Mouse (Mus musculus) yolk sac, embryonic 10.5 days (tissue): ENCODE data around the gene B3galt1.

Experiments used
- DNase-seq: peaks from one replicate; pipeline ENCODE4 v3.0.0-alpha.2; 2017; ENCODE audit warnings: low spot score

The B3galt1 gene

DNA sequence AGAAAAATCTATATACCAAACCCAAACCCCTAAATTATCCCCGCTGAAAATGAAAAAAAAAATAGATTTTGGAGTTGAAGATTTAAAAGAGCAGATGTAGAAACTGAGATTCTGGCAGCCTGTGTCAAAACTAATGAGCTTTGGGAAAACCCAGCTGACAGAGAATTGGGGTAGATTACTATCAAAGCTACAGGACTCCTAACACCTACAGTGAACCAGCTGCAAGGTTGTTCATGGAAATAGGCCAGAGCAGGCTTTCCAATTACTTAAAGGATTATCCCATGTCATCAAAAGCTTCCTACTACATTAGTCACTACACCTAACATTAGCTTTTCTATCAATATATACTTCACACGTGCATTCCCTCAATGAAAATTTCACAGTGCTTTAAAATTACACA is 165.1 kb downstream of the B3galt1 start:
- no peak for DNase-seq

GRCm38 (mm10) chr2:67751585-67751984 is 185.9 kb downstream of the B3galt1 start:
- no peak for DNase-seq

DNA sequence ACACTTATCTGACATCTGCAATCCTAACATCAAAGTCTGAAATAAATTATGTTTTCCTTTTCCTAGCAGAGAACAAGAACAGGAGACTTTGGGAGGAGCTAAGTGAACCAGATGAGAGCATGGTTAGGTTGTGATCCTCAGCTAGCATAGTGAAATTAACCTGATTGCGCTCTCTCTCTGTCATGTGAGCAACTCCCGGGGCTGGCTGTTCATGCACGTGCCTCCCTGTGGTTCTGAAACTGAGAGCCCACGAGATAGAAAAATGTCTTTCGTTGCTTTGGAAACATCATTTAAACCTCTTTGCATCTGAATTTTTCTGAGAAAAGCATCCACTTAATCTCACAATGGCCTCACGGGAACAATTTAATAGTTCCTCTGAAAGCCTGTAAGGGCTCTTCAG is 190.8 kb downstream of the B3galt1 start:
- no peak for DNase-seq

GRCm38 (mm10) chr2:67787536-67787935 is 221.9 kb downstream of the B3galt1 start:
- DNase-seq, result no peak

DNA sequence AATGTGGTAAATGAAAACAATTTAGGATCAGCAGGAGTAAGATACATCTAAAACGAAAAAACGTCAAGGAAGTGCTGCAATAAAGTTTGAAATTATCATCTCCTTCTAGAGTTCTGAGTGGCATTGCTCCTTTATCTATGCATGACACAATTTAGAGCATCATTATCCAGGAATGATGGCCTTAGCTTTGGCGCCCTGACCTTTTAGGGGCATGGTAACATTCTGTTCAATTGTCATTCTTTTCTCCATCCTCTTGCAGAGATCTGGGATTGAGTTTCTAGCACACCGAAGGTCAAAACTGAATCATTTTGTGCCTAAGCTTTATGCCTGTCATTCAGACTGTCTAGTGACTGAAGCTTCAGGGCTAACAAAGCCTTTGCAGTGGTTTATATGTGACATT is 231.9 kb downstream of the B3galt1 start:
- DNase-seq, result no peak

DNA sequence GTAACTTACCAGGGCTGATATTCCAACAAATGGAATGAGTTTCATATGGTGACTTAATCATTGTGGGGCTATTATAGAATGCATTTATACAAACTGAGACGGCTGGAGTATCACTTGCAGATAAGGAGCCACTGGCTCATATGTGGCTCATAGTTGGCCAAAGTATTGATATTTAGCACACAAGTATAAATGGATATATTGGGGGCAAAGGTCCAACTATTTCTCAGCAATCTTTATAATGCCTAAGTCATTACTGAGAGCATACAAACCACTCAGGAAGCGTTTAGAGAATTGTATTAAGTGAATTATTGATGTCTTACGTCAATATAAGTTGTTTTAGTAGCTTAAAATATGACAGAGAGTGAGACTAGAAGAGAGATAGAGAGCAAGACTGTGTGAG is 234.3 kb downstream of the B3galt1 start:
- DNase-seq, result no peak

DNA sequence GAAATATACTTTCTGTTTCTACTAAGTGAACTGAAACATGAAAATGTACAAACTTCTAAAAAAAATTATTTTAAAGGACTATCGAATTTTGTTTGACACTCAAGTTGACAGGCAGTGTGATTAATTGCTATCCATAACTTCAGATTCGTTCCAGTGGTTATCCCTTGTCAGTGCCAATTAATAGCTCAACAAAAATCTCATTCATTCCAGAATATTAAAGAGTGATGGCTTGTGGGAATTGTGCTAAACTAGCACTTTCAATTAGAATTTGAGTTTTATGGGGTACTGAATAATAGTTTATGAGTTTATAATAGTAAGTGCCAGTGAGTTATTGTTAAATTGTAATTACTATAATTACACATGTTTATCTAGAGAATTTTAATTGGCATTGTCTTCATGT is 250.5 kb downstream of the B3galt1 start:
- no peak for DNase-seq

DNA sequence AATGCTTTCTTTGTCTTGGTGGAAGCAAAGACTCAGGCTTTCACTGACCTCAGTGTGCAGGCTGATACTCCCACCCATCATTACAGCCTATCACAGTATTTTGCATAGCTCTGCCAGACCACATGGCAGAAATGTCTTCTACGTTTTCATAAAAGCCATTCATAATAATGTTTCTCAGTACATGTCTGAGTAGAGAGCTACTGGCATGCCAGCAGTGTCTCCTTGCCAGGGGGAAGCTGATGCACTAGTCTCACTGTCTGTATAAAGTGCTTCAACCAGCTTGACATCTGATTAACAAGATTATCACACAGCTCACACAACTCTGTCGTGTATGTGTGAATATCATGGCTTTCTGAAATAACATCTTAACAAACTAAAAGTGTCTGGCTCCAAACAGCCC is 252.3 kb downstream of the B3galt1 start:
- DNase-seq, result no peak

DNA sequence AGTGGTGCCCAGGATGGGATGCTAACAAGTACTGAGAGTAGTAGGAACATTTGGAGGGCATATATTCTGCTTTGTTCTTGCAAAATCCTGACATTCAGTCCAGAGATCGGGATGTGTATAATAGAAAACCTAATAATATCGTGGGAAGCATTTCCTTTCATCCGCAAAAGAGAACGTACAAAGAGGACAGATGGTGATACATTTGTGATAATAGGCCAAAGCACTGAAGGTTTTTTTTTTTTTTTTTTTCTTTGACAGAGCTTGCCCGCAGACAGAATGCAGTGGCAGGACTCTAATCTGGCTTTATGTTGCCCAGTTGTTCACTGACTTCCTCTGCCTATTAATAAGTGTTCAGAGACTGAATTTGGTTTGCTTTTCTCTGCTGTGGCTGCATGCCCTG is 256.7 kb downstream of the B3galt1 start:
- no peak for DNase-seq

DNA sequence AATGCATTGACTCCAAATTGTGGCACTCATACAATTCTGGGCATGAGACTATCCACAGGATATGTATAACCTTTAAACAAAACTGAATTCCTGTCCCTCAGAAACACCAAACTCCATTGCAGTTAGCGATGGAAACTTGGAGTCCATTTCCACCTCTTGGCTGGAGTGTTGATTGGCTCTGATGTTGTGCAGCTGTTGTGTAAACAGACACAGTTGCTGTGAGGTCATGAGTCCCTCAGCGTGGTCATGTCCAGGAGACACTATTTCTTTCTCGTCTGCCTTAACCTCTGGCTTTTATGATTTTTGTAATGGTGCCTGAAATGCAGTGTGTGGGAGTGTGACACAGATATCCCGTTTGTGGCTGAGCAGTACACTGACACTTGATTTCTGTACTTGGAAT is 262.0 kb downstream of the B3galt1 start:
- DNase-seq, result no peak

GRCm38 (mm10) chr2:67829055-67829915 is 263.6 kb downstream of the B3galt1 start:
- DNase-seq, result no peak

DNA sequence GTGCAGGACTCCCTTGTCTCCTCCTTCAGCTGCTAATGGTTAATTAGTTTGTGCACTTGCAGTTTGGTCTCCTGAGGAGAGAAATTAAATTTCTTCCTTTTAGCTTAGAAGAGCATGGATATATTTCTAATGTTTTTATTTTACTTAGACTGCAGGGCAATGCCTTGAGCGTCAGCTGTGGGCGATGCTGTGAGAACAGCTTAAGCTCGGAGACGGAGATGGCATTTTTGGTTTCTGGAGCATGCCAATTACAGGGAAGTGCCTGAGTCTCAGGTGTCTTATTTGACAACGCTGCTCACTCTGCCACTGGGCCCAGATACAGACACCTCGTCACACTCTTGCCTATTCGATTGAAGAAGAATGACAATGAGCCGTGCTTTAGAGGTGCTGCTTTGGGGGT is 282.1 kb downstream of the B3galt1 start:
- DNase-seq, result no peak

GRCm38 (mm10) chr2:67850725-67851124 is 285.1 kb downstream of the B3galt1 start:
- DNase-seq, result no peak

DNA sequence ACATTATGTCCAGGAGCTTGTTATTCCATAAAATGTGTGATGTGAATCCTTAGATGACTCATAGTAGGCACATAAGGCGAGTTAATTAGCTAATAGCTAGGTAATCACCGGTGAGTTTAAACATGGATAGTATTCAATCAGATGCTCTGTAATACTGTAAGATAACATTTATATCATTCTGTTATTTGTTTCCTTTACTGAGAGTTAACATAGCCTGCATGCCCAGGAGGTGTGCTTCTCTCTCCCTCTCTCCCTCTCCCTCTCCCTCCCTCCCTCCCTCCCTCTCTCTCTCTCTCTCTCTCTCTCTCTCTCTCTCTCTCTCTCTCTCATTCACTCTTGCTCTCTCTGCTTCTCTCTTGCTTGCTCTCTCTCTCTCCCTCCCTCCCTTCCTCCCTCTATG is 292.7 kb downstream of the B3galt1 start:
- DNase-seq, result no peak

GRCm38 (mm10) chr2:67859004-67859403 is 293.3 kb downstream of the B3galt1 start:
- DNase-seq, result no peak

GRCm38 (mm10) chr2:67873368-67873767 is 307.7 kb downstream of the B3galt1 start:
- DNase-seq, result no peak

DNA sequence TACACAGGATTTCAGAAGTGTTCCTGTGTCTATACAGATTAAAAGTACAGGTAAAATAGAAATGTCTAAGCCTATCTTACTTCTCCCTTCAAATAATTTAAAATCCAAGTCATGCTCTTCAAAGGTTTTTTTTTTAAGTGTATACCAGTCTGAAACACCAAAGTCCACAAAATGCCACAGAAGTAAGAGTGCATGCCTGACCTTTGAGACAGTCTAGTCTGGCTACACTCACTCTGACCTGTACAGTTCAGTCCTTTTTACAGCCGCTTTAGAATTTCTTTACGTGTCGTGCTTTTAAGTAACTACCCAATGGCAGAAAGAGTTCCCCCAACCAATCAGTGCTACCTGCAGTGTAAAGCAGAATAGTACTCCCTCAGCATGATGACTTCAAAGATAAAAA is 314.2 kb downstream of the B3galt1 start:
- no peak for DNase-seq

GRCm38 (mm10) chr2:67881713-67882281 is 316.1 kb downstream of the B3galt1 start:
- DNase-seq, result no peak

DNA sequence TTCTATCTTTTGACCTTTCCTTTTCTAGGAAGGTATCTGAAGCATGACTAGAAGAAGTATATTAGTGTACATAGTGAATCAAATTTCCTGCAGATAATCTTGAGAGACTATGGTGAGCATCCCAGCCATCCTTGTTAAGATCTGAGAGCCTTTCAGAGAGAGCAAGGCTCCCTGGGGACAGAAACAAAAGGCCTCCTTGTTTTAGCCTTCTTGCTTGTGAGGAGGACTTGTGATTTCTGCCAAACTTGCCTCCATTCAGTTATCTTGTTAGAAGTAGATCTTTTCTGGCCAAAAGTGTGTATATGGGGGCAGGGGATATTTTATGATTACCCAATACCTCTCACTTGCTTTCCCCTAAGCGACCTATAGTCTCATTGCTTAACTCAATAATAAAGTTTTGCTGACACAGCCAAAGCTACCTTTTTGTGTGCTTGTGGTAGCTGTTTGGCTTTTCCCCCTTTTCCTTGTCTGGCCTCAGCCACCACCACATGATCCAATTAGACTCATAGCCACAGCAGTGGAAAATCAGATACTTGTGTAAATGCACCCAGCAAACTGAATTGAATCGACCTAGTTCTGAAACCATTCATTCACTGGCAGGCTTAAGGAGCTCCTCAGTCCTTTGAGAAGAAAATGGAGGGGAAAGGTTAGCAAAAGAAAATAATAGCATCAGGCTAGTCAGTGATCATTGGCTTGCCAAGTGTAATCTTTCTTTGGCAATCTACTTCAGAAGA is 332.5 kb downstream of the B3galt1 start:
- DNase-seq, result no peak

GRCm38 (mm10) chr2:67901574-67901973 is 335.9 kb downstream of the B3galt1 start:
- DNase-seq, result no peak

- no peak for DNase-seq
Measured at GRCm38 (mm10) chr2:67902651-67903292, 337.1 kb downstream of the B3galt1 start.

DNA sequence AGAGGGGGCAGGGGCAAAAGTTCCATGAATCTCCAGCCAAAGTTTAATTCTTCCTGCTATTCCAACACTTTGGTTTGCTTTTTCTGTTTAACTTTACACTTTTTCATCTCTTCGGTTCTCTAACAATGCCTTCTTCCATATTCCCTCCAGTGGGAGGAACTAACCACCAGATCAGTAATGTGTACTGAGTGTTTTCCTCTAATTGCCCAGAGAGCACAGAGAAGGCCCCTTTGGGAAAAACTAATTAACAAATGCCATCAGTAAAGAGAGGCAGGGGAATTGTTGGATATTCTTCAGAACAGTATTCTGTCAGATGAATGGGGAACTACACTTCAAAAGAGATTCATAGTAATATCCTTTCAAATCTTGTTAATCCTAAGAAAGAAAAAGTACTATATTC is 338.1 kb downstream of the B3galt1 start:
- DNase-seq, result no peak

GRCm38 (mm10) chr2:67931994-67932393 is 366.3 kb downstream of the B3galt1 start:
- DNase-seq, result no peak
